Mouse (Mus musculus) right cerebral cortex, adult 18-20 months (tissue): ENCODE measurements around the gene Gm49380.
A peak's percentile ranks its signal among the peaks of the same experiment; 100 is the strongest.

Experiments
- DNase-seq: peaks from one replicate; pipeline ENCODE4 v3.0.0; 2022; ENCODE audit warnings: mixed read lengths

Gm49380 gene

GRCm38 (mm10) chr9:44088877-44089608 is 24.3 kb downstream of the Gm49380 start:
- no peak for DNase-seq

DNA sequence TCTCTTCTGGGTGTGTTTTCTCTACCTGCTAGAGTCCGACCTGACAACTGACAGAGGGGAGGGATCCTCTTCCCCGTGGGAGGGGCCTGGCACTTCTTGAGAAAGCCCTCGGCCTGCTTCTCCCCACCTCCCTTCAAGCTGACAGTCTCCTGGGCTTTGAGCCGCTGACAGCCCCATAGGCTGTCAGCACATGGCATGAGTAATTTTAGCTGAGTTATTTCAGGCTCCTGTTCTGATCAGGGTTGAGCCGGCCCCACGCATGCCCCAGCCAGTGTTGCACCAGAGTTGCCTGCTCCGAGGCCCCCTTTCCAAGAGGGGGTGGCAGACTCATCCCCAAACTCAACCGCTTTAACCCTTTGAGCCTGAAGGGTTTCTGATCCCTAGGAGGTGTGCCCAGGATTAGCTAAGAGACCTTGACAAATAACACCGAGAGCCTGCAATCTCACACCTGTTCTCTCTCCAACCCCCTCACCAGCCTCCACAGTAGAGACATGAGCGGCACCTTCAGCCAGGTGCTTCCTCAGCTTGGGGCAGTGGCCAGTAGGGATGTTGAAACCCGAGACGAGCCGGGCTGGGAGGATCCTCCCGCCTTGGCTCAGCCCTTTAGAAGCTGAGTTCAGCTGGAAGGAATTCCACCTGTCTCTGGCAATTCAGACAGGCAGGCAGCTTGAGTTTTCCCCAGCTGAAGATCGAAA is 25.4 kb downstream of the Gm49380 start:
- DNase-seq: peak; percentile 77

- DNase-seq: no peak
These were observed 26.3 kb downstream of the Gm49380 start for GRCm38 (mm10) chr9:44086960-44087359.

- DNase-seq: peak; percentile 79
These were observed 27.3 kb downstream of the Gm49380 start for GRCm38 (mm10) chr9:44085741-44086665.

DNA sequence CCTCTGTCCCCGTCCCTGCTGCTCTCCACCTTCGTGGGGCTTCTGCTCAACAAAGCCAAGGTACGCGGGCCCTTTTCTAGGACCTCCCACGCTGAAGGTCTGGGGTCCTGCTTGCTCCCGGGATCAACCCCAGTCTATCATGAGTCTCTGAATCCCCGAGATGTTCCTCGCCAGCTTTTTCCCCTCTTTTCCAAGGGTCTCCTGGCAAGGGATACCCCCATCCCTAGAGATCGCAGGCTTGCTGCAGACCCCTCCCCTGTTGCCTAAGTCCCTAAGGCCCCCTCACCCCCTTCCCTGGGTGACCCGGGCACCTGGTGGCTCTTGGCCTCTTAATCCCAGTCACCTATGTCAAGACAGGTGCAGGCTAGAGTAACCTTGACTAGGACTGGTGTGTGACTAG is 28.0 kb downstream of the Gm49380 start:
- no peak for DNase-seq

DNA sequence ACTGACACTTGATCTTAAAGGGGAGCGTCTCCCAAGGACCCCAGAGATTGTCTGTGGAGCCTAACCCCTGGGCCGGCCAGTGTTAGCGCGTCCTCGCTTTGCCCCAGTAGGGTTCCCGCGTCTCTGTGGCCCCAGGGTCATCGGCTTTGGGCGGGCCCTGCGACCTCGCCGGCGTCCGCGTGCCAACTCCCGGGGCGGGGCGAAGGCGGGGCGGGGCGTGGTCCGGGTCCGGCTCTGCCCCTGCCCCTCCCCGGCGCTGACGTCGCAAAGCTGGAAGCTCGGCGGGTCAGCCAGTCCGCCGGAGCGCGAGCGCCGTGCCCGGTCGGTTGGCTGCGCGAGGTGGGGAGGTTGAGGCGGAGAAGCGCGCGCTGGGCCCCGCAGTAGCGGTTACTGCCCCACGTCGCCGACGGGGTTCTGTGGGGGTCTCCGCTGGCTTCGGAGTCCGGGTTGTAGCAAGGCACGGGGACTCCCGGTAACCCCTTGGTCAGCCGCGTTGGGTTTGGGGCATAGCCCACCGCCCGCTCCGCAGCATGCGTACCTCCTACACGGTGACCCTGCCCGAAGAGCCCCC is 28.6 kb downstream of the Gm49380 start:
- peak; percentile 93 for DNase-seq

GRCm38 (mm10) chr9:44084236-44084635 is 29.1 kb downstream of the Gm49380 start:
- no peak for DNase-seq

DNA sequence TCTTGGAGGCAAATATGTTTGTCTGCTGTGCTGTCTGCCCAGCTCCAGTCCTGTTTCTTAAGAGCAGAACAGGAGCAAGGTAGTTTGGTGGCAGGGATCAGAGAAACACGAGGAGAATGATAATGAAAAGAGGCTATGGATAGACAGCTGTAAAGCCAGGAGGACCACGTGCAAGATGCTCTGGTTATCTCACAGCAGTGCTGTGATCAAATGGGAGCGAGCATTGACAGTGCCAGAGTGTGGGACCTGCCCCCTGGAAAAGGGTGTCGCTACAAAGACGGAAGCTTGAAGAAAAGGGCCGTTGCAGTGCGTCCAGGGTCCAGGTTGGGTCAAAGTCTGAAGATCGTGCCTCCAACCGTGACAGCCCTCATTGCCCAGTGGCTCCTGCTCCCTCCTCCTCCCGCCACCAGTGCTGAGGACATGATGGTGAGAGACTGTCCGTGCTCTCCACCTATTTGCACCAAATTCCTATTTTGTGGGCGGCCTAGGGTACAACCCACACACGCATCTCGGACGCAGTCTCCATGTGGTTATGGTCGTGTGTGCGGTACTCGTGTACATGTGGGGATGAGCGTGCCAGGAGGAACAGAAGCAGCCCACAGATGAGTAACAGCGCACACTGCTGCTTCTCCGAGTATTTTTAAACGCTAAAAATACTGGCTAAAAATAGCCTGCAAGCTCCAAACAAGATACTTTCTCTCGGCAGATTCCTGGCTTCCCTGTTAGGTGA is 29.7 kb downstream of the Gm49380 start:
- DNase-seq: peak; percentile 85

DNA sequence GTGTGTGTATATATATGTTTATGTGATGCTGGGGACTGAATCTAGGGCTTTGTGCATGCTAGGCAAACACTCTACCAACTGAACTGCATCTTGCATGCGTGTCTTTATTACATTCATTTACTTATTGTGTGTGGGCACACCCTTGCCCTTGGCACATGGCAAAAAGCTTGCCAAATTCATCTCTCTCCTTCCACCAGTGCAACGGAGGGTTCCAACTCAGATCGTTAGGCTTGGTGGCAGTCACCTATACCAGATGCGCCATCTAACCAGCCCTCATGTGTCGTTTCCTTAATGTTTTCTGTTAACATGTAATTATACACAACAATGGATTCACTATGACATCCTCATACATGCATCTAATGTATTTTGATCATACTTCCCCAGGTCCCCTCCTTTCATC is 31.0 kb downstream of the Gm49380 start:
- DNase-seq: no peak

DNA sequence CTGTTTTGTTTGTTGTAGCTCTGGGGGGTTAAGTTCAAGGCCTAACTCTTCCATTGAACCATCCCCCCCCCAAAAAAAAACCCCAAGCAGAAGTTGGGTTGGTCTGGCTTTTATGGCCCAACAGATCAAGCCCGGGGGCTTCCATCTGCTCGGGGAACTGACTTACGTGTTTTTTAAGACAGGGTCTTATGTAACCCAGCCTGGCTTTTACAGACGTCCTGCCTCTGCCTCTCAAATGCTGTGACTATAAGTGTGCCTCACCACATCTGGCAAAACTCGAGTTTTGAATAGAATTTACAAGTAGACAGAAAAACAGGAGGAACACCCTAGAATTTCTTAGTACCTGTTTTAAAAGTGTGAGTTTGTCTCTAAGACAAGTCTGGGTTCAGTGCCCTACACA is 31.7 kb downstream of the Gm49380 start:
- no peak for DNase-seq

DNA sequence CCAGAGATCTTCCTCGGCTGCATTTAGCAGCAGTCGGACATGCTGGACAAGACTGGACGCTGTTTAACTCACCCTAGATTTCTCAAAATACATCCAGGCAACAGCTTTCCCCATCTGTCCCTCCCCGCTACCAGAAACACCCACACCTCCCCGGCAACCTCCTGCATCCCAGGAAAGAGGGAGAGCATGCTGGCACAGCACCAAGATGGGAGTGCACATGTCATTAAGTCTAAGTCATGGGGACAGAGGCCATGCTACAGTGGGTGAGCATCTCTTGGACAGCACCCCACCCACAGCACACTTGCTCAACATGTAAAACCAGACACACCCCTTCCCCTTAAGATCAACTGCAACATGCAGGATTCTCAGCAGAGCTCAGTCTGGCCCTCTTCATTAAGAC is 32.3 kb downstream of the Gm49380 start:
- peak; percentile 74 for DNase-seq

- DNase-seq: no peak
These were observed 33.1 kb downstream of the Gm49380 start for GRCm38 (mm10) chr9:44079997-44080780.

GRCm38 (mm10) chr9:44078955-44079756 is 34.1 kb downstream of the Gm49380 start:
- peak; percentile 72 for DNase-seq

DNA sequence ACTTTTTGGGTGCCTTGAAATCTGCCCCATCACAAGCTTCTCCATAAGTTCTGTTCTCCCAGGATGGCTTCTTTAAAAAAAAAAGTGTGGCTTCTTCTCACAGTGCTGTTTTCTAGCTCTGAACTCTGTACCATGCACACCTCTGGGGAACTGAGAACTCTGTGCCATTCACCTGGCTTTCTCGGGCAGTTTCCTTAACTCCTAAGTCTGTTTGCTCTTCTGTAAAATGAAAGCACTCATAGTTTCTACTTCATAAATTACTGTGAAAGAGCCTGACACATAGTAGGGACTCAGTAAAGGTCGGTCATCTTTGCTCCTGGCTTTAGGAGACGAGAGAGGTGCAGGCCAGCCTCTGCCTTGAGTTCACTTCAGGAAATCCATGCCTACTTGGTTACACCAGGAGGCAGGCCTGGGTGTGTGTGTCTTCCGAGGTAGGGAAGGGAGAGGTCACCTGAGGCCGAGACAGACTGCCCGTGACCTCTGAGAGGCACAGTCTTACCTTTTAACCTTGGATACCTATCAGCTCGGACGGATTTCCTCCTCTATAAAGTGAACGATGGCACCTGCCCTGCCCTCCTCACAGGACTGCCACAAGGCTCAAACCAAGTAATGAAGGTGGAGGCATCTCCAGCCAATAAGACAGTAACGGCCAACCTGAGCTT is 35.0 kb downstream of the Gm49380 start:
- DNase-seq: no peak

DNA sequence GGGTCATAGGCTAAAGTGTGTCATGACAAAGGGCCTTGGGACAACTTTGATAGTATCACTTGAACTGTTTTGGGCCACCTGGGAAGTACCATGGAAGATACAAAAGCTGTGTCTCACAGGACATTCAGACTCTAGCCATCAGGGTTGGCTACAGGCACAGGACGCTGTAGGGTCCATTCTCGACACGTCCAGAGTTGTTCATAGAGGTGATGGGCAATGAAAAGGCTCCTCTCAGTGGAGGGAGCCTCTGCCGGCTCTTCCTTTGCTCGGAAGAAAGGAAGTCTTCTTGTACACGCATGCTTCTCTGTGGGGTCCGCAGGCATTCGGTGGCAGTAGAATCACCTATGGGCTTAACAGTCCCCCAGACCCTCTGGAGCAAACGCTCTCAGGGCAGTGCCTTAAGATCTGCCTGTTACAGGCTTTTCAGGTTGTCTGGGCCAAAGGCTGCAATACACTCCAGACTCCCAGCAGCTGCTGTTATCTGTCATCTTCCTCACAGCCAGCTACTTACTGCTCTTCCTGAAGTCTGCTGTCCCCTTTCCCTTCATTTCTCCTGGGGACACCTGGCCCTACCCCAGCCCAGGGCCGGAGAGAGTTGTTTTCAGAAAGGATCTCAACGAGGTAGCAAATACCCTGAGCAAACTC is 35.9 kb downstream of the Gm49380 start:
- no peak for DNase-seq

- DNase-seq: peak; percentile 70
These were observed 36.6 kb downstream of the Gm49380 start for GRCm38 (mm10) chr9:44076764-44077120.

GRCm38 (mm10) chr9:44075996-44076763 is 37.1 kb downstream of the Gm49380 start:
- no peak for DNase-seq

DNA sequence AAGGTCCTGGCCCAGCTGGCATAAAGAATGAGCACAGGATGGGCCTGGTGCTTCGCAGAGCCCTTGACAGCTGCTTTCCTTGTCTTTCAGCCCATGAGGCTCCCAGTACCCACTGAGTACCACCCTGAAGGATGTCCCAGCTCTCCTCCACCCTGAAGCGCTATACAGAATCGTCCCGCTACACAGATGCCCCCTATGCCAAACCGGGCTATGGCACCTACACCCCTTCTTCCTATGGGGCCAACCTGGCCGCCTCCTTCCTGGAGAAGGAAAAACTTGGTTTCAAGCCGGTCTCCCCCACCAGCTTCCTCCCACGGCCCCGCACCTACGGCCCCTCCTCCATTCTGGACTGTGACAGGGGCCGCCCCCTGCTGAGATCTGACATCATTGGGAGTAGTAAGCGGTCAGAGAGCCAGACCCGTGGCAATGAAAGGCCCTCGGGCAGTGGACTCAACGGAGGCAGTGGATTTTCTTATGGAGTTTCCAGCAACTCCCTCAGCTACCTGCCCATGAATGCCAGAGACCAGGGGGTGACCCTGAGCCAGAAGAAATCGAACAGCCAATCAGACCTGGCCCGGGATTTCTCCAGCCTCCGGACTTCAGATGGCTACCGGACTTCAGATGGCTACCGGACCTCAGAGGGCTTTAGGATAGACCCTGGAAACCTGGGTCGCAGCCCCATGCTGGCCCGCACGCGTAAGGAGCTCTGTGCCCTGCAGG is 37.9 kb downstream of the Gm49380 start:
- no peak for DNase-seq
